Mouse (Mus musculus) kidney, adult 2 months (tissue): ENCODE data around the gene Disp2.

ENCODE experiments used
- CTCF ChIP-seq: fragments of 200-500 bp; conservative IDR thresholded peaks from 2 replicates; pipeline ENCODE4 v1.5.1; 2011; ENCODE audit warnings: low read depth, mild to moderate bottlenecking, control low read depth, low read length, moderate library complexity, mixed read lengths; ENCODE audit not compliant: insufficient read depth, insufficient read length
- POLR2A ChIP-seq: fragments of 200-500 bp; IDR thresholded peaks from one replicate; pipeline ENCODE4 v1.6.1; 2011; ENCODE audit warnings: low read depth, low read length, control low read depth

- TF ChIP-seq POLR2A (no peak), CTCF (no peak)
Measured at GRCm38 (mm10) chr2:118783663-118784062, 4.1 kb downstream of the Disp2 start.
